Mouse (Mus musculus): ENCODE results near the gene Il17f. TPM values are rescaled to one million over a fixed set of nuclear protein-coding genes. Genes with fewer than 3 reads are reported as not detected.
"Not testable (repeated sequence)": the region's sequence is repeated elsewhere in the genome, so short reads cannot be mapped to it uniquely, and the experiment has no call there.

Gene Il17f
- polyA plus RNA-seq, 1 experiment from 2014 or later: not detected

DNA sequence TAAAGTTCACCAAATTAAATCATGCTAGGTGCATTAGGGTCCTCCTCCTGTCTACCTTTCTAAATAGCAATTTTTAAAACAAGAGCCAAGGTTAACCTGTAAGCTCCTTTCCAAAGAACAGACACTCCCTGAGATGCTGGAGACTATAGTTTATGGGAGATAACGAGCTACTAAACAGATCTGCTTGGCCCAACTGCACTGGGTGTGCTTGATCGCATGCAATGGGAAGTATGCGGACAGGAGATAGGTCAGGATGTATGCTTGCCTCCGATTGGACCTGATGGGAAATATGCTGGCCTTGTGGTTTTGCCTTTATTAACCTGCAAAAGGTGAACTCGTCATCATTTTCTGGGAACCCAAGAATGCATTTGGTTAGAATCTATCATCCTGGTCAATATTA is 4.8 kb upstream of the Il17f start:
- Histone ChIP-seq H3K27me3 (replicated peaks; ENCODE audit: insufficient read depth, low read length) (no peaks in the 10 kb centered on the region), H3K27ac (ENCODE audit: low read length) (no peak overlapping the region), H3K4me3 (ENCODE audit: low read depth, low read length) (no peak overlapping the region), H3K9me3 (ENCODE audit: low read length) (no peaks in the 10 kb centered on the region), H3K4me1 (ENCODE audit: insufficient read depth, low read depth, low read length) (no peaks in the 10 kb centered on the region), H3K4me2 (replicated peaks; ENCODE audit: low read depth, low read length) (no peak overlapping the region), H3K9ac (replicated peaks; ENCODE audit: low read depth) (no peak overlapping the region), H3K36me3 (ENCODE audit: insufficient read depth, low read length) (no peaks in the 10 kb centered on the region)
- WGBS: 88% methylated on average over 5 of the region's 5 CpGs
- no peak for ATAC-seq
- TF ChIP-seq CTCF (IDR thresholded peaks at IDR 0.05) (no peak), EP300 (IDR thresholded peaks at IDR 0.05) (no peak)
- DNase-seq (ENCODE audit: low spot score): no peak

DNA sequence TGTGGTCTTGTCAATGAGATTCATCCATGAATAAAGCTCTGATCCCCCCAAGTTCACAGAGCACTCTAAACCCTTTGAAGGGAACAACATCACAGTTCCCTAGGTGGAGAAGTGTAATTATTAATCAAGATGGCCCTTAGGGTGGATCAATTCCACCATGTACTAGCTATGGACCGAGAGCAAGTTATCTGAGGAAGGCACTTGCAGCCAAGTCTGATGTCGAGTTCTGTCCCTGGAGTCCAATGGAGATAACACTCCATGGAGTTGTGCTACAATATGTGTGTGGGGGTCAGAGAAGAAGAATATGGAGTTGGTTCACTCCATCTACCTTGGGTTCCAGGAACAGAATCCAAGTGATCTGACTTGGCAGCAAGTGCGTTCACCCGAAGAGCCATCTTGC is 4.3 kb upstream of the Il17f start:
- no peak for DNase-seq (ENCODE audit: low spot score)
- Histone ChIP-seq H3K27me3 (replicated peaks; ENCODE audit: insufficient read depth, low read length) (no peaks in the 10 kb centered on the region), H3K4me1 (ENCODE audit: insufficient read depth, low read depth, low read length) (no peaks in the 10 kb centered on the region), H3K4me2 (replicated peaks; ENCODE audit: low read depth, low read length) (no peak overlapping the region), H3K36me3 (ENCODE audit: insufficient read depth, low read length) (no peaks in the 10 kb centered on the region), H3K27ac (ENCODE audit: low read length) (no peak overlapping the region), H3K9ac (replicated peaks; ENCODE audit: low read depth) (no peak overlapping the region), H3K9me3 (ENCODE audit: low read length) (no peaks in the 10 kb centered on the region), H3K4me3 (ENCODE audit: low read depth, low read length) (no peak overlapping the region)
- no peak for TF ChIP-seq CTCF (IDR thresholded peaks at IDR 0.05)
- no peak for TF ChIP-seq EP300 (IDR thresholded peaks at IDR 0.05)
- no peak for ATAC-seq
- WGBS: 84% methylated on average over 4 of the region's 4 CpGs

DNA sequence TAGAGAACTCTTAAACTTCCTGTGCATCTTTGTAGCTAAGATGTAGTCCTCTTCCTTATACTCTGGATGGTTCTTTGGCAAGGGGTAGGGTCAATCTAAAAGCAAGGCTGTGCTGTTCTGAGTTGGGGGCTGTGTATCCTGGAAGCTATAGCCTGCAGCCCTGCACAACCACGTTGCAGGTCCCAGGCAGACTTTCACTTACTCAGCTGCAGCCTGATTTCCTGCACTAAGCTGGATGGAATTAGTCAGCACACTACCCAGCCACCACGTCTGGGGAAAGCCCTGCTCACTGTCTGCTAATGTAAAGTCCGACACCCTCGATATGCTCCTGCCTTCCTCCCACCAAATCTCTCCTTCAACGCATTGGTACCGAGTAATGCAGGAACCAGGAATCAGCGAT is 997 bp upstream of the Il17f start:
- 69% methylated on average over 7 of the region's 7 CpGs for WGBS
- Histone ChIP-seq H3K4me2 (replicated peaks; ENCODE audit: low read depth, low read length) (no peak overlapping the region), H3K27ac (ENCODE audit: low read length) (no peak overlapping the region), H3K27me3 (replicated peaks; ENCODE audit: insufficient read depth, low read length) (no peaks in the 10 kb centered on the region), H3K4me3 (ENCODE audit: low read depth, low read length) (no peak overlapping the region), H3K4me1 (ENCODE audit: insufficient read depth, low read depth, low read length) (no peaks in the 10 kb centered on the region), H3K9ac (replicated peaks; ENCODE audit: low read depth) (no peak overlapping the region), H3K36me3 (ENCODE audit: insufficient read depth, low read length) (no peaks in the 10 kb centered on the region), H3K9me3 (ENCODE audit: low read length) (no peaks in the 10 kb centered on the region)
- TF ChIP-seq EP300 (IDR thresholded peaks at IDR 0.05) (no peak), CTCF (IDR thresholded peaks at IDR 0.05) (no peak)
- ATAC-seq (no peak), DNase-seq (ENCODE audit: low spot score) (no peak)

DNA sequence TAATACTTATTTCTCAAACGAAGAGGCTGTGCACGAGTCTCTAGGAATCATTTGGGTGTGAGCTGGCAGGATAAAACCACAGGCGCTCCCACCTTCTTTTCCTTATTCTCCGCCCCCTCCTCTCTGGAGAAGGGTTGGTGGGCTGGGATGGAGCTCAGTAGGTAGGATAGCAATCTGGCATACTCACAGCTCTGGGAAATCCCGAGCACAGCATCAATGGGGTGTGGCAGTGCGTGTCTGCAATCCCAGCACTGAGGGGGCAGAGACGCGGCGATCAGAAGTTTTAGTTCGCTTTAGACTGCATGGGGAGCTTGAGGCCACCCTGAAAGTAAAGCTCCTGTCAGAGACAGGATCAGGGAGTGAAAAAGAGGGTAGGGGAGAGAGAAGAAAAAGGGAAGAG is 2.0 kb downstream of the Il17f start:
- Histone ChIP-seq H3K27ac (ENCODE audit: low read length) (no peak overlapping the region), H3K4me1 (ENCODE audit: insufficient read depth, low read depth, low read length) (no peaks in the 10 kb centered on the region), H3K4me3 (ENCODE audit: low read depth, low read length) (no peak overlapping the region), H3K27me3 (replicated peaks; ENCODE audit: insufficient read depth, low read length) (no peaks in the 10 kb centered on the region), H3K36me3 (ENCODE audit: insufficient read depth, low read length) (no peaks in the 10 kb centered on the region), H3K9me3 (ENCODE audit: low read length) (no peaks in the 10 kb centered on the region), H3K9ac (replicated peaks; ENCODE audit: low read depth) (no peak overlapping the region), H3K4me2 (replicated peaks; ENCODE audit: low read depth, low read length) (no peak overlapping the region)
- TF ChIP-seq CTCF (IDR thresholded peaks at IDR 0.05) (no peak), EP300 (IDR thresholded peaks at IDR 0.05) (no peak)
- ATAC-seq: no peak
- DNase-seq (ENCODE audit: low spot score): no peak
- WGBS: 46% methylated on average over 10 of the region's 10 CpGs

DNA sequence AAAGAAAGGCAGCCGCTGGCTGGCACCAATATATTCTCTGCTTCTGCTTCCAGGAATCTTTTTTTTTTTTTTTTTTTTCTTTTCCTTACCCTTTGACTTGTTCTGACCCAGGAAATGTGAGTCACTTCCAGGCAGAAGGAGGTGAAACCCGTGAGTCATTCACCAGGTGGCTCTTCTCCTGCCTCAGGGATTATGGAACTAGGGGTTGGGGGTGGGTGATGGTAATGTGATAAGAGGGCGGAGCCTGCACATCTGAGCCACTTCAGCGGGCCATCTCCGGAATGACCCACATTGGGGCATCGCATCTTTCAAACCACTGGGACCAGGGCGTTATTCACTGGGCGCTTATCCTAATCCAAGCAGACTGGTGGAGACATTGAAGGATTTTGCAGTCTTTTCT is 3.4 kb downstream of the Il17f start:
- H3K4me3 ChIP-seq (ENCODE audit: low read depth, low read length): no peak overlapping the region
- TF ChIP-seq EP300 (IDR thresholded peaks at IDR 0.05) (no peak), CTCF (IDR thresholded peaks at IDR 0.05) (no peak)
- DNase-seq (ENCODE audit: low spot score): no peak
- no peak overlapping the region for H3K27ac ChIP-seq (ENCODE audit: low read length)
- H3K9me3 ChIP-seq (ENCODE audit: low read length): no peaks in the 10 kb centered on the region
- no peaks in the 10 kb centered on the region for H3K27me3 ChIP-seq (replicated peaks; ENCODE audit: insufficient read depth, low read length)
- H3K4me1 ChIP-seq (ENCODE audit: insufficient read depth, low read depth, low read length): no peaks in the 10 kb centered on the region
- no peak for ATAC-seq
- no peaks in the 10 kb centered on the region for H3K36me3 ChIP-seq (ENCODE audit: insufficient read depth, low read length)
- H3K9ac ChIP-seq (replicated peaks; ENCODE audit: low read depth): no peak overlapping the region
- no peak overlapping the region for H3K4me2 ChIP-seq (replicated peaks; ENCODE audit: low read depth, low read length)
- WGBS: 31% methylated on average over 8 of the region's 8 CpGs

DNA sequence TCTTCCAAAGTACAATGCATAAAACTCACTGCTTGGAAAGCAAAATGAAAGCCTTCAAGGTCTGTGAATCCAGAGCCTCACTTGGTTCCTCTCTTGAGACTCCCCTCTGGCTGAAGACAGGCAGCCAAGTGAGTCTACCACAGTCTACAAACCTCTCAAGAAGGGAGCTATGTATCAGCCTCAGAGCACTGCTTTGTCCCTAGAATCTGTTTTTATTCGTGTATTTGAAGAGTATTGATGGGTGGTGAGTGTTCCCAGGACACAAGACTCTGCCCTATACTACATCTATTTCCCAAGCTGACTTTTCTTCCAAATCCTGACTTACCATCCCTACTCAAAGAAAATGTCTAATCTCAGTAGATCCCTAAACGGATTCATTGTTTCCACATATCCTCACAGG is 12.1 kb downstream of the Il17f start:
- H3K4me2 ChIP-seq (replicated peaks; ENCODE audit: low read depth, low read length): no peak overlapping the region
- no peak overlapping the region for H3K27ac ChIP-seq (ENCODE audit: low read length)
- ATAC-seq (no peak), DNase-seq (ENCODE audit: low spot score) (no peak)
- TF ChIP-seq CTCF (IDR thresholded peaks at IDR 0.05) (no peak), EP300 (IDR thresholded peaks at IDR 0.05) (no peak)
- H3K27me3 ChIP-seq (replicated peaks; ENCODE audit: insufficient read depth, low read length): no peaks in the 10 kb centered on the region
- H3K4me1 ChIP-seq (ENCODE audit: insufficient read depth, low read depth, low read length): no peaks in the 10 kb centered on the region
- no peak overlapping the region for H3K4me3 ChIP-seq (ENCODE audit: low read depth, low read length)
- H3K36me3 ChIP-seq (ENCODE audit: insufficient read depth, low read length): no peaks in the 10 kb centered on the region
- no peak overlapping the region for H3K9ac ChIP-seq (replicated peaks; ENCODE audit: low read depth)
- 71% methylated on average over 2 of the region's 2 CpGs for WGBS
- no peaks in the 10 kb centered on the region for H3K9me3 ChIP-seq (ENCODE audit: low read length)

DNA sequence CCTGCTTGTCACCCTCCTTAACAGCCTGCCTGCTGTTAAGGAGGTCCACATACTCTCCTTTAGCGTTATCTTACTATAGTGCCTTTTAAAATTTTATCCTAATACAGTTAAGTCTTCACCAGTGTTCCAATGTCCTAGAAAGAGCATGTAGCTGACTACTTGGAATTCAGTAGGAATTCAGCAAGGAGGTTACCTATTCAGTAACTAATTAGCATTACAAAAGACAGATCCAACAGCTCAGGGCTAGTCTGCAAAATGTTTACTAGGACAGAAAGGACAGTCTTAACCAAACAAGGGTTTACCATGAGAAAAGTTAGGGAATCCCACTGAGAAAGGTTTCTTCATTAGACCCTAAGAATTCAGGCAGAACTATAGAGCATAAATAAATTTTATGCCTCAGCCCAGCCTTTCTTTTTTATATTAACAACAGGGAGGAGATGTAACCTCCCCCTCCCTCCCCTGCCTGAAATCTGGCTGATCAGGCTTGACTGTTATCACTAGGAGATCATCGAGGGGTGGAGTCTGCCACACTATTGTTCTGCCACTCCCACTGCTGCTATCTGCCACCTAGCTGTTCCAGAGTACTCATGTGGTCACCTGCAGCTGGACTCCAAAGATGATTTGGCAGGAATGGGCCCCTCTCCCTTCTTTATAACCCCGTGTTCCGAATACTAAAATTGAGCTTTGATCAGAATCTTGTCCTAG is 16.2 kb downstream of the Il17f start:
- H3K9ac ChIP-seq (replicated peaks; ENCODE audit: low read depth); H3K36me3 ChIP-seq (ENCODE audit: insufficient read depth, low read length); H3K4me2 ChIP-seq (replicated peaks; ENCODE audit: low read depth, low read length); H3K4me3 ChIP-seq (ENCODE audit: low read depth, low read length); ATAC-seq; H3K9me3 ChIP-seq (ENCODE audit: low read length); DNase-seq (ENCODE audit: low spot score); H3K4me1 ChIP-seq (ENCODE audit: insufficient read depth, low read depth, low read length); H3K27me3 ChIP-seq (replicated peaks; ENCODE audit: insufficient read depth, low read length); H3K27ac ChIP-seq (ENCODE audit: low read length): not testable (repeated sequence)
- 79% methylated on average over 4 of the region's 4 CpGs for WGBS

Data from lung, postnatal 0 days (tissue).